Mouse (Mus musculus) frontal cortex, adult 2 months (tissue): ENCODE measurements around the gene Ceacam1. TPM values are rescaled to one million over a fixed set of nuclear protein-coding genes. Genes with fewer than 3 reads are reported as not detected.
"Not testable (repeated sequence)": the region's sequence is repeated elsewhere in the genome, so short reads cannot be mapped to it uniquely, and the experiment has no call there.

Experiments
- DNase-seq, 2 experiments: peaks; one replicate each; pipeline ENCODE4 v3.0.0; 2022; ENCODE audit warnings: low spot score in 1 of 2; ENCODE audit errors: extremely low spot score in 1 of 2
- polyA plus RNA-seq: library from polyadenylated mRNA; depleted of rRNA; stranded (reverse); fragments of >200 nt; gene quantifications from 2 replicates; pipeline ENCODE4 v1.2.3, GENCODE M21; 2012

Ceacam1 gene
- polyA plus RNA-seq, 1 experiment: 4.2 TPM

- DNase-seq: no peak
Observed at GRCm38 (mm10) chr7:25440816-25441153, 36.6 kb downstream of the Ceacam1 start.

DNA sequence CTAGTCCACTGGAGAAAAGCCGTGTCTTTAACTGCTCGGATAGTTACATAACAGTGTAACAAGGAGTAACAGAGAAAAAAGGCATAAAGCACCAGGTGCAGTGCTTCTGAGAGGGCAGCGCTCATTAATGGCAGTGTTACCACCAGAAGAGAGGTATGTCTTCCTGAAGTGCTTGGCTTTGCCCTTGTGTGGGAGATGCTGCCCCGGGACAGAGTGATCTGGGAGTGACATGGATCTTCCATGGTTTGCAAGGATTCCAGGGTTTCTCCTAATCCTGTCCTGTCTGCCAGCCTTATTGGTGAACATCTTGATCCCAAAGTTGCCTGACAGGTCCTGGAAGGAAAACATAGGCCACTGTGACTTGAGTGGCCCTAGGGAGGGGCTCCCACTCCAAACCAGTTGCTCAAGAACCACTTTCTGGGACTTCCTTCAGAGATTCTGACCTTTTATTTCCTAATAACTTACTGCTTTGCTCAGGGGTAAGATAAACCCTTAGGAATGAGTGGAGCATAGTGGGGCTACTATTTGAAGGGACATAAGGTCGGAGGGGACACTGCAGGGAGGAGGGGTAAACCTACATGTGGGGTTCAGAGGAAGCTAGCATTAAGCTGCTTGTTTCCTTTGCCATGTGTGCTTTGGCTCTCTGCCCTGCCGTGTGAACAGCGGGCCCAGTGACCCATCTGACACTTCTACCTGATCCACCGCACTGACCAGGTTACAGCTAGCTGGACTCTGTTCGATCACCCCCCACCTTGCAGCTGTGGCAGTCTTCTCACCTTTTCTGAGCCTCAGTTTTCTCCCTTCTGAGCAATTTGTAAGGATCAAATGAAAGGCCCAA is 37.2 kb downstream of the Ceacam1 start:
- no peak for DNase-seq

DNA sequence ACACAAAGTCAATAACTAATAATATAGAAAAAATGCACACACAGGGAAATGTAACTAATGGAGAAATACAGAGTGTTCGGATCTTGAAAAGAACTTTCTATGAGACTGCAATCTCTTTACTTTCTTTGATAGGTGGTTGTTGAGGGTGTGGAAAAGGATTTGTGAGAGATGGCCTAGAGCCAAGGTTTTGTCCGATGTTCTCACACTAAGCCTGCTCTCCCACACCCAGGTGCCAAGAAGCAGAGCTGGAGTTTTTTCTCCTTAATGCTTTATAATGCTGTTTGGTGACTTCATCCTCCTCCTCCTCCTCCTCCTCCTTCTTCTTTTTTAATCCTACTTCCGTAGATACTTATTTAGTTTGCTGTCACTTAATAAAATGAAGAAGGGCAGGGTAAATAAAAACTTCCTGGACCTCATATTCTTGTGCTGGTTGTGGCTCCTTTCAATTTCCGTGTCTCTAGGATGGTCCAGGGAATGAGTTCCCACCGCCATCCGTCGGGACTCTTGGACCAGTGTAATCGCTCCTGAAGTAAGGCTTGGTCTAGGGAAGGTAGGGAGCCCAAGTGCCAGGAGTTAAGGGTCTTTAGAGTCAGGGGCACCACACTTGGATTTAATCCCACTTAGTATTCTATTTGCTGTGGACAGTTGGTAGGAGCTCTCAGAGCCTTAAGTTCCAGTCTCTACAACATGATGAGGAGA is 38.1 kb downstream of the Ceacam1 start:
- no peak for DNase-seq

GRCm38 (mm10) chr7:25436704-25437103 is 40.7 kb downstream of the Ceacam1 start:
- DNase-seq: no peak

DNA sequence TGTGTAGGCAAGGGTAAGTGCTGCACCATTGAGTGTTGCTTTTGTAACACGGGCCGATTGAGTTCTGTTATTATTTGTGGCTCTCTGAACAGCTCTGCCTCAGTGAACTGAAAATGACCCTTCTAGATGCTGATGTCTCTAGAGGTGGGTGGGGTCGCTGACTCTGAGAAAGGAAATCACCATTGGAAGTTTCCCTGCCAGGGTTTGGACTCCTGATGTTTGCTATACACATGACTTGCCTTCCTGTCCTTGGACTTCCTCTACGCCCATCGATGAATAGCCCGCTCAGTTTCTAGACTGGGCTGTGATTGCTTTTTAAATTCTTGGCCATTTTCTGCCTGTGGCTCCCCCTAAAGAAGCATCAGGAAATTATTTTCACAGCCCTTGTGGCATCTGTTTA is 41.2 kb downstream of the Ceacam1 start:
- no peak for DNase-seq

GRCm38 (mm10) chr7:25435546-25435851 is 41.9 kb downstream of the Ceacam1 start:
- DNase-seq: no peak

GRCm38 (mm10) chr7:25434654-25435545 is 42.5 kb downstream of the Ceacam1 start:
- no peak for DNase-seq

- no peak for DNase-seq
Observed at GRCm38 (mm10) chr7:25433781-25434560, 43.4 kb downstream of the Ceacam1 start.

- no peak for DNase-seq
Observed at GRCm38 (mm10) chr7:25433007-25433541, 44.3 kb downstream of the Ceacam1 start.

- DNase-seq: no peak
Observed at GRCm38 (mm10) chr7:25432381-25432780, 45.0 kb downstream of the Ceacam1 start.

GRCm38 (mm10) chr7:25429886-25430784 is 47.3 kb downstream of the Ceacam1 start:
- no peak for DNase-seq

- DNase-seq: no peak
Observed at GRCm38 (mm10) chr7:25428321-25428720, 49.1 kb downstream of the Ceacam1 start.

DNA sequence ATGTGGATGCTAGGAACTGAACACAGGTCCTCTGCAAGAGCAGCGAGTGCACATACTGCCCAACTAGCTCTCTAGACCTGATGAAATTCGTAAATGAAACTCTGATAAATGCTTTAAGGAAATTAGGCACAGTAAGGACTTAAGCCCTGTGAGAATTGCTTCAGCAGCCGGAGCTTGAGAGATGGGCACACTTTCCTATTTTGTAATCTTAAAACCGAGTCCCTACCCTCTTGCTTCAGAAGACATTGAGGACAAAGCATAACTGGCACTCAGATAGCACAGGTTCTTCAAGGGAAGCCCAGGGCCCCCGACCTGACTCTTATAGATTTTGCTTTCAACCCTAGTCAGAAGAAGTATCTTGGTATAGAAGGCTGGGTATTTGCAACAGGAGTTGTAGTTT is 50.3 kb downstream of the Ceacam1 start:
- DNase-seq: no peak

DNA sequence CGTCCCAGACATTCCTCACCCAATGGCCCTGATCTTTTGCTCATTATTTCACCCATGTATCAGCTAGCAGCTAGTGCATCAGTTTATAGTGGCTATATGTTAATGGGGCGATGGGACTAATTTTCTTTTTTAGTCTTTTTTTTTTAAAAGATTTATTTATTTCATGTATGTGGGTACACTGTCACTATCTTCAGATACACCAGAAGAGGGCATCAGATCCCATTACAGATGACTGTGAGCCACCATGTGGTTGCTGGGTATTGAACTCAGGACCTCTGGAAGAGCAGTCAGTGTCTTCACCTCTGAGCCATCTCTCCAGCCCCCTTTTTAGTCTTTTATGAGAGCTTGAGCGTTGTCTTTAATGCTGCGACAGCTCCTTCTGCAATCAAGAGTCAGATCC is 51.0 kb downstream of the Ceacam1 start:
- DNase-seq: not testable (repeated sequence)

- peak; percentile 65 to 96 for DNase-seq
Observed at GRCm38 (mm10) chr7:25424429-25424828, 53.0 kb downstream of the Ceacam1 start.

GRCm38 (mm10) chr7:25422286-25422841 is 55.0 kb downstream of the Ceacam1 start:
- no peak for DNase-seq

DNA sequence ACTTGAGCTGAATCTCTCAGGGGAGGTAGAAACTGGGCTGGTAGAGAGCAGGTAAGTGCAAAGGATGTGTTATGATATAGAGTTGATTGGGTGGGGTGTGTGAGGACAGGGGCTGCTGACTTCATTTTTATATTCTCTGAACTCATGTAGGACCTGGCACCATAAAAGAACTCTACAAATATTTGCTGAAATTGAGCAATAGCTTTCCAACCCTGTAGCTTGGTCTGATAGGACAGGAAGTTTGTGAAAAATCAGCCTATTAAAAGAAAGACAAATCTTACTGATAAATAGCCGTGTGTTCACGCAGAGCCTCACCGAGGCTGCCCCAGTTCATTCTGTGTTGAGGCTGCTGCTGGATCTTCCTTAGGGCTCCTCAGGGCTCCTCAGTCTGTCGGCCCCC is 57.5 kb downstream of the Ceacam1 start:
- no peak for DNase-seq

- DNase-seq: no peak
Observed at GRCm38 (mm10) chr7:25419536-25419935, 57.9 kb downstream of the Ceacam1 start.

DNA sequence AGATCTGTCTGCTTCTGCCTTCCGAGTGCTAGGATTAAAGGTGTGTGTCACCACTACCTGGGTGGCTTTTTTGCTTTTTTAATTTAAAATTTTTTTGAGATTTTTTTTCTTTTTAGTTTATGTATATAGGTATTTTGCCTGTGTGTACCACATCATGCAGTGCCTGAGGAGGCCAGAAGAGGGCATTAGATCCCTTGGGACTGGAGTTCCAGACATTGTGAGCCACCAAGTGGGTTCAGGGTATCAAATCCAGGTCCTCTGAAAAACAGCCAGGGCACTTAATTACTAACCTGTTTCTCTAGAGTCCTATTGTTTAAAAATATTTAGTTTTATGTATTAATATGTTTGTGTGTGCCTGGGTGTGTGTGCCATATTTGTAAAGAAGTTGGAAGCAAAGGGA is 59.8 kb downstream of the Ceacam1 start:
- DNase-seq: peak in 1 of 2 experiments; percentile 40
